Mouse (Mus musculus): ENCODE results near the gene Rnasel.

Rnasel gene

GRCm38 (mm10) chr1:153749211-153749801 lies at the start of gene Rnasel:
Rnasel (plus strand) TSS chr1:153749426.
- in situ Hi-C loops (cut with MseI, MboI), result loop anchor here (5.0 kb wide), 1 partner anchor 192 kb away; no protein-coding TSS in a partner anchor

GRCm38 (mm10) chr1:153700448-153701063 lies 48.7 kb upstream of the Rnasel start:
- in situ Hi-C loops (cut with MseI, MboI), result no loop called here

DNA sequence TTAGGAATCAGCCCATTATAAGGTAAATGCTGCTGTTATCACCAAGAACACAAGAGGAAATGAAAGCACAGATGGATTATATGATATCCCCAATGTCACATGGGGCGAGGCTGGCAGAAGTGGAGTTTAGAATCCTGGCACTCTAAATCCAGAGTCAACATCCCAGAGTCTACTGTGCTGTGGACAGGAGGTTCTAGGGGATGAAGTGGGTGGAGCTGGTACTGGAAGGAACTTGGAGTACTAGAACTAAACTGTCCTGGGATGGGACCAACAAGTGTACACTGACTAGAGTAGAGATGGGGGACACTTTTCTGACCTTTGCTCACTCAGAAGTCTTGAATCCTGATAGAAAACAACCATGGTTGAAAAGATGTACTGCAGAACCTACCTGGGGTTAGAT lies 47.8 kb upstream of the Rnasel start:
- in situ Hi-C loops (cut with MseI, MboI), result no loop called here

DNA sequence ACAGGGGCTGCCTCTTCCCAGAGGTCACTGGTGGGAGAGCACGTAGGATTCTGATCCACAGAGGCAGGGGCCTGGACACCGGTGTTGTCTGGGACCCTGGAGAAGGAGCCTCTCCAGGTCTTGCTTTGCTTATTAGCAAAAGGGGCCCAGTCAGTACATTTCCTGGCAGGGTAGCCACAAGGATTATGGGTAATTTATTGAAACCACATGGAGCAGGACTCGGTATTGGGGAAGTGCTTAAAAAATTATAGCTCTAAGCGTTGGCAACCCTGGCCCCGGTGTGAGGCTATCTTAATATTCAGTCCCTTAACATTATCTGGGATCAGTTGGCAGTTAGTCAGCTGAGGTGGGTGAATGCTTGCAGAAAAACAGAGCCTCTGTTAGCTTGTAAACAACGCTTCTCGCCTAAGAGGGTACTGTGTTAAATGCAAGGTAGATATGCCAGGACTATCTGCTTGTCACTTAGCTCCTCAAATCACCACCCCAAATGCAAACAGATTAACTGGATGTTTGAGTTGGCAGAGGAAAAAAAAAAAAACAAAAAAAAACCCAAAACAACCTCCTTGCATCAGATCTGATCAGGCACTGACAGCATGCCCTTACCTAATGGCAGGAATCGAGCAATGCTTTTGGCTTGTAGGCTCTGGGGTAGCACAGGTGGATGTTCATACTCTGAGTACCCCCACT lies 46.9 kb upstream of the Rnasel start:
- in situ Hi-C loops (cut with MseI, MboI), result no loop called here

DNA sequence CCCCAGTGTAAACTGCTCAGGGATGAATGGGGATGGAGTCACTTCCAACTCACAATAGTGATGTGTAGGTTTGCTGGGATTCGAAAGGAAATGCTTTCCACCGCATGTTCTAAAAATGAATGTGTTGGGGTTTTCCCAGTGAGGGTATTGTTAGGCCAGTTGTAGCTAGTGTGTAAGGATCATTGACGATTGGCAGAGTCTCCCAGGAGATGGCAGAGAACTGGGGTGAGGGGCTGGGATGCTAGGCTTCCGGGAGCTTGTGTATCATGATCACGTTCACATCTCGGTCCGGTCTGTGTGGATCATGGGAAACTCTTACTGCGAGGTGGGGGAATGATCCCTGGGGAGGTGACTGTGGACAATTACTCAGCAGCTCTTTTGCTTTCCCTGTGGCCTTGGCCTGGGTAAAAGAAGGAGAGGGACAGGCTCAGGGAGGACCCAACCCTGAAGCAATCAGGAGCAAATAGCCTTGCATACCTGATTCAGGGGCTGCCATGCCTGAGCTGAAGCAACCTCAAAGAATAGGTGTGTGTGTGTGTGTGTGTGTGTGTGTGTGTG lies 46.3 kb upstream of the Rnasel start:
- in situ Hi-C loops (cut with MseI, MboI), result no loop called here

- in situ Hi-C loops (cut with MseI, MboI), result no loop called here
Observed at GRCm38 (mm10) chr1:153703445-153703991, 45.7 kb upstream of the Rnasel start.

- in situ Hi-C loops (cut with MseI, MboI), result no loop called here
Observed at GRCm38 (mm10) chr1:153704174-153704573, 45.1 kb upstream of the Rnasel start.

DNA sequence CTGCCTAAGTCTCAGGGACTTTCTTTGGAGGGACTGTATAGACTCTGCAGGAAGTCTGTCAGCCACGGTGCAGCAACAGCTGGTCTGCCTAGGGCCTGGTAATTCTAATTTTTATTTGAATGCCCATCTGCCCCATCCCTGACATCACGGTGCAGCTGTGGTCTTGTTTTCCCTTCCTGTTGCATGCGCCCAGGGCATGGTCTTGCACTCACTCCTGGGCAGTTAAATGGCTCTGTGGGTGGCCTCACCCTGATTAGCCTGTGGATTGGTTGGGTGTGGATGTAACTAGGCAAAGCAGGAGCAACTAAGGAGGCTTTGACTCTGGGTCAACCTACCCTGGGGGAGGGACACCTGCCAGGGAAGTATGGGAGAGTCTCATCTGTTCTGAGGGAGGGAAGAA lies 44.2 kb upstream of the Rnasel start:
- in situ Hi-C loops (cut with MseI, MboI), result no loop called here

DNA sequence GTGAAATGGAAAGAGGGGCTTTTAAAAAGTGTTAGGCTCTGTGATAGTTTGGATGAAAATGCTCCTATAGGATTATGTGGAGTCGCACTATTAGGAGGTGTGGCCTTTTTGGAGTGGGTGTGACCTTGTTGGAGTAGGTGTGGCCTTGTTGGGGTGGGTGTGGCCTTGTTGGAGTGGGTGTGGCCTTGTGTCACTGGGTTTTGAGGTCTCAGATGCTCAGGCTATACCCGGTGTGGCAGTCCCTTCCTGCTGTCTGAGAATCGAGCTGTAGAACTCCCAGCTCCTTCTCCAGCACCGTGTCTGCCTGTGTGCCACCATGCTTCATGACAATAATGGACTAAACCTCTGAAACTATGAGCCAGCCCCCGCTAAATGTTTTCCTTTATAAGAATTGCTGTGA lies 40.6 kb upstream of the Rnasel start:
- in situ Hi-C loops (cut with MseI, MboI), result no loop called here

GRCm38 (mm10) chr1:153709451-153709850 lies 39.8 kb upstream of the Rnasel start:
- in situ Hi-C loops (cut with MseI, MboI), result no loop called here

GRCm38 (mm10) chr1:153711544-153712262 lies 37.5 kb upstream of the Rnasel start:
- in situ Hi-C loops (cut with MseI, MboI), result no loop called here

- in situ Hi-C loops (cut with MseI, MboI), result no loop called here
Observed at GRCm38 (mm10) chr1:153712633-153713032, 36.6 kb upstream of the Rnasel start.

- in situ Hi-C loops (cut with MseI, MboI), result no loop called here
Observed at GRCm38 (mm10) chr1:153717990-153718389, 31.2 kb upstream of the Rnasel start.

- in situ Hi-C loops (cut with MseI, MboI), result no loop called here
Observed at GRCm38 (mm10) chr1:153720935-153721334, 28.3 kb upstream of the Rnasel start.

- in situ Hi-C loops (cut with MseI, MboI), result no loop called here
Observed at GRCm38 (mm10) chr1:153721565-153722310, 27.5 kb upstream of the Rnasel start.

DNA sequence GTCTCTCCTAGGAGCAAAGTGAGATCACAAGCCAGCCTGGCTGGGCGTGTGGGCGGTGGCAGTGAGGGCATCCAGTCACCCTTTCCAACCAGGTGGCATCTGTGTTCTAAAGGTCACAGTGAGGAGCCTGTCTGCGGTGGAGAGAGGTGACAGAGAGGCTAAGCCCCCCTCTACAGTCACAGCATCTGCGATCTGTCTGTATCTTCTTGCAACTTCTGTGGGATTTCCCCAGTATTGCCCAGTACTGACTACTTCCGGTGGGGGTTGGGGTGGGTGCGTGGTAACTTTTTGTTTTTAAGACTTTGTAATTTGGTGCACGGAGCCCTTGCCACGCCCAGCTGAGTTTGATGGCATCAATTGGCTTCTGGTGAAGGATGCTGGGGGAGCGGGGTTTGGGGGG lies 25.8 kb upstream of the Rnasel start:
- in situ Hi-C loops (cut with MseI, MboI), result no loop called here

DNA sequence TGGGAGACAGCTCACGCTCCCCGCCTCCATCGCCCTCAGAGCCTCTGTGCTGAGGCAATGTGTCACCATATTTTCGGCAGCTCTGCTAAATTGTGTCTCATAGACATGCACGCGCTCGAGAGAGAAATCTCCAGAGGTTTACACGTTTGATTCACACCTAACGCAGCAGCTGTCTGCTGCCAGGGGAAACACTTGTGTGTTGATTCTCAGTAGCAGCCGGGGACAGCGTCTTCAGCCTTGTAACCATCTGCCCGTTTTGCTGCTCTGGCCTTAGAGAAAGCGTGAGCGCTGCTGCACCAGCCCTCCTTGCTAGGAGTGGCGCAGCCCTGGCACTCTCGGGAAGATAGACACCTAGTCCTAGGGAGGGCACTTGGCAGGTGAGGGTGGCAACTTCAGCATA lies 22.6 kb upstream of the Rnasel start:
- in situ Hi-C loops (cut with MseI, MboI), result no loop called here

- in situ Hi-C loops (cut with MseI, MboI), result no loop called here
Observed at GRCm38 (mm10) chr1:153729806-153730205, 19.4 kb upstream of the Rnasel start.

GRCm38 (mm10) chr1:153730671-153731070 lies 18.6 kb upstream of the Rnasel start:
- in situ Hi-C loops (cut with MseI, MboI), result no loop called here

GRCm38 (mm10) chr1:153733181-153733580 lies 16.0 kb upstream of the Rnasel start:
- in situ Hi-C loops (cut with MseI, MboI), result no loop called here

GRCm38 (mm10) chr1:153734866-153735265 lies 14.4 kb upstream of the Rnasel start:
- in situ Hi-C loops (cut with MseI, MboI), result no loop called here
